Mouse (Mus musculus): Measurements from ENCODE around the gene Scap. TPM values are rescaled to one million over a fixed set of nuclear protein-coding genes. Genes with fewer than 3 reads are reported as not detected.

The Scap gene
- polyA plus RNA-seq (2015; fragmentation: Nextera tagmentation; extraction: Ambion mirVana), result 40.6 and 41.9 TPM in 2 replicates

DNA sequence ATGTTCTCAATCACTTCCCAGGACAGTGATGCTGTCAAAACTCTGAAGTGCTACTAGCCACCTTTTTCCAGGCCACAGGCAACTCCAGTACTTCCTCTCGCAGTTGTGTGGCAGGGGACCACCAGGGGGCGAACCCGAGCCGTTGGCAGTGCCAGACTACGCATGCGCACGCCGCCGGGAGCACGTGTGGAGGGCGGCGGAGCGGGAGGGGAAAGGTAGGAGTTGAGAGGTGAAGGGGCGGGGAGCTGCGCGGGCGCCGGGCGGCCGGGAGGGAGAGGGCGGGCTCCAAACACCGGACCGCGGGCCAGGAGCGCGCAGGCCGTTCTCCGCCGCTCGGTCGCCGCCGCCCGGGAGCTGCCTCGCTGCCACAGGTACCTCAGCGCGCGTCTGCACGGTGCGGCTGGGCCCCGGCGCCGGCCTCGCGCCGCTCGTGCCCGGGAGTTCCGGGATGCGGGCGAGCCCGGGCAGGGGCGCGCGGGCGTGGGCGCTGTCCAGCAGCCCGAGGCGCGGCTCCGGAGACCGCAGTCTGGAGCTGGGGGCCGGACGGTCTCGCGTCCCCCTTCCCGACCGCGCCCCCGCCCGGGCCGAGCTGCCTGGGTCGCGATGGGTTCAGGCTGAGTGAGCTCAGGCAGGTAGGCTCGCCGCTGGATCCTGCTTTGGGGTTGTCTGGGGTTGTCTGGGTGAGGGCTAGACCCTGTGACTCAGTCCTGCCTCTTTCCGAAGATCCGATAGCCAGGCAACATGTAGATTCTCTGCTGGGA lies at the start of gene Scap:
Gene Scap, plus strand, starts transcription at position 154 of the 761 bp plus-strand sequence.
- Histone ChIP-seq H3K4me3 (replicated peaks) (peak within 1 kb of the TSS; percentile 85), H3K4me2 (replicated peaks) (peak within 1 kb of the TSS; percentile 90), H3K9me3 (no peaks in the 10 kb centered on the region), H3K27me3 (no peaks in the 10 kb centered on the region), H3K9ac (replicated peaks) (peak within 1 kb of the TSS; percentile 81), H3K27ac (peak within 1 kb of the TSS; percentile 39; the same call in 1 of the 2 replicates), H3K36me3 (no peaks in the 10 kb centered on the region), H3K4me1 (replicated peaks) (peaks cover 17% of the 10 kb centered on the region)
- ATAC-seq, result peak; percentile 90
- WGBS, result under 1% methylated on average over 74 of the region's 78 CpGs

GRCm38 (mm10) chr9:110284075-110284697 lies 48.9 kb upstream of the Scap start:
- ATAC-seq, result no peak
- Histone ChIP-seq H3K4me1 (replicated peaks) (peaks cover 13% of the 10 kb centered on the region), H3K9me3 (no peaks in the 10 kb centered on the region), H3K4me2 (replicated peaks) (no peak overlapping the region), H3K4me3 (replicated peaks) (no peak overlapping the region), H3K27ac (no peak overlapping the region), H3K36me3 (no peaks in the 10 kb centered on the region), H3K27me3 (no peaks in the 10 kb centered on the region), H3K9ac (replicated peaks) (no peak overlapping the region)
- WGBS, result 96% methylated on average over 8 of the region's 10 CpGs

- peaks cover 13% of the 10 kb centered on the region for H3K4me1 ChIP-seq (replicated peaks)
- WGBS, result 22% methylated on average over 7 of the region's 7 CpGs
- H3K9ac ChIP-seq (replicated peaks), result no peak overlapping the region
- H3K27me3 ChIP-seq, result no peaks in the 10 kb centered on the region
- H3K36me3 ChIP-seq, result no peaks in the 10 kb centered on the region
- H3K9me3 ChIP-seq, result no peaks in the 10 kb centered on the region
- H3K27ac ChIP-seq, result peak overlapping the region; percentile 61
- no peak overlapping the region for H3K4me3 ChIP-seq (replicated peaks)
- H3K4me2 ChIP-seq (replicated peaks), result no peak overlapping the region
- peak; percentile 91 for ATAC-seq
These were observed 45.7 kb upstream of the Scap start for GRCm38 (mm10) chr9:110287321-110287924.

GRCm38 (mm10) chr9:110293254-110293718 lies 39.8 kb upstream of the Scap start:
- Histone ChIP-seq H3K27me3 (no peaks in the 10 kb centered on the region), H3K9ac (replicated peaks) (no peak overlapping the region), H3K36me3 (no peaks in the 10 kb centered on the region), H3K9me3 (no peaks in the 10 kb centered on the region), H3K4me2 (replicated peaks) (no peak overlapping the region), H3K27ac (peak overlapping the region; percentile 20; the same call in 1 of the 2 replicates), H3K4me3 (replicated peaks) (no peak overlapping the region), H3K4me1 (replicated peaks) (peaks cover 20% of the 10 kb centered on the region)
- WGBS, result 51% methylated on average over 12 of the region's 12 CpGs
- no peak for ATAC-seq

DNA sequence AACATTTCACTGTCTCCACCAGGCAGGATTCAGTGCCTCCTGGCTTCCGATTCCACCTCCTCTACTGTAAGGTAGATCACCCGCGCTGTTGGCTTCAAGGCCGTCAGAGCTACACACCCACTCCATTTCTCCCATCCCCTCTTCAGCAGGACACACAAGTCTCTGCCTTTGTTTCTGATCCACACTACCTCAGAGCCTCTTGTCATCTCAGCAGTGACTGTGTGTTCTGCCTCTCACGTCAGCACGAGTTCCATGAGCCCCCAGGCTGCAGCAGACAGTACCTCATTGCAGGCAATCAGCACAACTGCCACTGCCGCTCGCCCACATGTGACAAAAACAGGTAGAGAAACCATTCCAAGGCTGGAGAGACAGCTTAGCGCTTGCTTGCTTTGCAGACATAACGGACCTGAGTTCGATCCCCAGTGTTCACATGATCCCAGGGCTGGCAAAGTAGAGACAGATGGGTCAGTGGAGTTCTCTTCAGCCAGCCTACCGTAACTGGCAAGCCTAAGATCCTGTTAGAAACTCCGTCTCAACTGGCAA lies 39.1 kb upstream of the Scap start:
- Histone ChIP-seq H3K4me2 (replicated peaks) (no peak overlapping the region), H3K9ac (replicated peaks) (no peak overlapping the region)

GRCm38 (mm10) chr9:110294786-110295185 lies 38.3 kb upstream of the Scap start:
- Histone ChIP-seq H3K9ac (replicated peaks) (no peak overlapping the region), H3K36me3 (no peaks in the 10 kb centered on the region), H3K27ac (no peak overlapping the region), H3K27me3 (no peaks in the 10 kb centered on the region), H3K9me3 (no peaks in the 10 kb centered on the region), H3K4me3 (replicated peaks) (no peak overlapping the region), H3K4me1 (replicated peaks) (peaks cover 20% of the 10 kb centered on the region), H3K4me2 (replicated peaks) (no peak overlapping the region)
- no peak for ATAC-seq
- WGBS, result 47% methylated on average over 3 of the region's 3 CpGs

More for the DNA sequence above, 39.1 kb upstream of the Scap start:
- no peak overlapping the region for H3K4me3 ChIP-seq (replicated peaks)
- no peaks in the 10 kb centered on the region for H3K36me3 ChIP-seq
- WGBS, result 85% methylated on average over 13 of the region's 13 CpGs
- 0 out of 2 replicates have a peak overlapping the region, but pooled peaks have one; percentile 20 for H3K27ac ChIP-seq
- H3K9me3 ChIP-seq, result no peaks in the 10 kb centered on the region
- peaks cover 20% of the 10 kb centered on the region for H3K4me1 ChIP-seq (replicated peaks)
- no peak for ATAC-seq
- H3K27me3 ChIP-seq, result no peaks in the 10 kb centered on the region

GRCm38 (mm10) chr9:110296867-110297627 lies 36.0 kb upstream of the Scap start:
- Histone ChIP-seq H3K27me3 (no peaks in the 10 kb centered on the region), H3K9ac (replicated peaks) (no peak overlapping the region), H3K36me3 (no peaks in the 10 kb centered on the region), H3K4me1 (replicated peaks) (peaks cover 20% of the 10 kb centered on the region), H3K4me3 (replicated peaks) (no peak overlapping the region), H3K4me2 (replicated peaks) (no peak overlapping the region), H3K9me3 (no peaks in the 10 kb centered on the region), H3K27ac (no peak overlapping the region)
- ATAC-seq, result peak; percentile 84
- 2% methylated on average over 5 of the region's 5 CpGs for WGBS

GRCm38 (mm10) chr9:110304516-110304915 lies 28.6 kb upstream of the Scap start:
- 5% methylated on average over 4 of the region's 4 CpGs for WGBS
- Histone ChIP-seq H3K36me3 (peaks cover 2% of the 10 kb centered on the region; the same call in 1 of the 2 replicates), H3K4me3 (replicated peaks) (peak overlapping the region; percentile 58), H3K4me2 (replicated peaks) (peak overlapping the region; percentile 70), H3K9ac (replicated peaks) (peak overlapping the region; percentile 75), H3K4me1 (replicated peaks) (peaks cover 21% of the 10 kb centered on the region), H3K27ac (peak overlapping the region; percentile 97), H3K27me3 (no peaks in the 10 kb centered on the region), H3K9me3 (no peaks in the 10 kb centered on the region)
- 0 out of 2 replicates have a peak, but pooled peaks have one; percentile 21 for ATAC-seq

GRCm38 (mm10) chr9:110304969-110305651 lies 28.0 kb upstream of the Scap start, which contains the start of gene Elp6:
Gene Elp6, plus strand, starts transcription at chr9:110305173.
- Histone ChIP-seq H3K27me3 (no peaks in the 10 kb centered on the region), H3K4me3 (replicated peaks) (peak within 1 kb of the TSS; percentile 58), H3K36me3 (peaks cover 8% of the 10 kb centered on the region), H3K4me1 (replicated peaks) (peaks cover 21% of the 10 kb centered on the region), H3K9ac (replicated peaks) (peak within 1 kb of the TSS; percentile 75), H3K4me2 (replicated peaks) (peak within 1 kb of the TSS; percentile 70), H3K9me3 (no peaks in the 10 kb centered on the region), H3K27ac (peak within 1 kb of the TSS; percentile 97)
- peak; percentile 99 for ATAC-seq
- WGBS, result under 1% methylated on average over 46 of the region's 46 CpGs

DNA sequence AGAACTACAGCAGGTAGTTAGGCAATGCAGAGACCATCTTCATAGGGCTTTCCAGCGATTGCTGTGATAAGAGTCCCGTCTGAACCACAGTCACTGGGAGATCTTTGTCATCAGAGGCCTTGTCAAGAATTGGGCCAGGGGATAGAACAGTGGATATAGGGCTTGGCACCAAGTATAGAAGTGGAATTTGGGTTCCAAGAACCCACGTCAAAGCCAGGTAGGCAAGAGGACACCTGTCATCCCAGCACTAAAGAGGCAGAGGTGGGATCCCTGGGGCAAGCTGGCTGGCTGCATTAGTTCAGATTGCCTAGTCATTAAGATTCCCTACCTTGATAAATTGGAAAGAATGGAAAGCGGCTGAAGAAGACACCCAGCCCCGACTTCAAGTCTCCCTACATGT lies 26.7 kb upstream of the Scap start:
- Histone ChIP-seq H3K4me2 (replicated peaks) (peak overlapping the region; percentile 70; the same call in 1 of the 2 replicates), H3K9ac (replicated peaks) (peak overlapping the region; percentile 39; the same call in 1 of the 2 replicates), H3K4me1 (replicated peaks) (peaks cover 21% of the 10 kb centered on the region), H3K9me3 (no peaks in the 10 kb centered on the region), H3K4me3 (replicated peaks) (peak overlapping the region; percentile 58), H3K36me3 (peaks cover 19% of the 10 kb centered on the region), H3K27me3 (no peaks in the 10 kb centered on the region), H3K27ac (no peak overlapping the region)
- ATAC-seq, result no peak
- WGBS, result 94% methylated on average over 5 of the region's 5 CpGs

GRCm38 (mm10) chr9:110314706-110315105 lies 18.4 kb upstream of the Scap start:
- H3K4me2 ChIP-seq (replicated peaks), result no peak overlapping the region
- H3K27me3 ChIP-seq, result no peaks in the 10 kb centered on the region
- no peak overlapping the region for H3K4me3 ChIP-seq (replicated peaks)
- 91% methylated on average over 5 of the region's 5 CpGs for WGBS
- no peaks in the 10 kb centered on the region for H3K4me1 ChIP-seq (replicated peaks)
- no peak overlapping the region for H3K9ac ChIP-seq (replicated peaks)
- H3K36me3 ChIP-seq, result peaks cover 93% of the 10 kb centered on the region
- no peaks in the 10 kb centered on the region for H3K9me3 ChIP-seq
- no peak for ATAC-seq
- no peak overlapping the region for H3K27ac ChIP-seq

All from midbrain, embryonic 13.5 days (tissue).